Mouse (Mus musculus) testis, postnatal 14 days (tissue): ENCODE results near the gene Tex26.

Experiments
- DNase-seq: peaks from one replicate; pipeline ENCODE4 v3.0.0; 2021; ENCODE audit warnings: low spot score

Tex26 gene

DNA sequence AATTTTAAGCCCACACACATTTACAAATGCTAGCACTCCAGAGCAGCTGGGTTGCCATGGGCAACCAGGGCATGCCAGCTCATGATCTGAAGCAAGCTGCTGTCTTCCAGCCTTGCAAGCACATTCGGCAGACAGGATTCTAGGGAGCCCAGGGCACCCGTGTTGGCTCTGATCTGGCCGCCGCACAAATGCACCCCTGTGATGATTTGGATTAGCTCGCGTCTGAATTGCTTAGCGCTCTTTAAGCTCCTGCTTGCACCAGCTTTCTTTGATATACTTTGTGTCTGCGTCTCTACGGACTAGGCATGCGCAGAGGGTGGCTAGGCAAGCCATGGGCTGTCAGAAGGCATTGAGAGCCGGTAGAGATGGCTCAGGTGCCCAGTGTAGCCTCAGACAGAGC lies 49.7 kb downstream of the Tex26 start:
- DNase-seq: no peak

DNA sequence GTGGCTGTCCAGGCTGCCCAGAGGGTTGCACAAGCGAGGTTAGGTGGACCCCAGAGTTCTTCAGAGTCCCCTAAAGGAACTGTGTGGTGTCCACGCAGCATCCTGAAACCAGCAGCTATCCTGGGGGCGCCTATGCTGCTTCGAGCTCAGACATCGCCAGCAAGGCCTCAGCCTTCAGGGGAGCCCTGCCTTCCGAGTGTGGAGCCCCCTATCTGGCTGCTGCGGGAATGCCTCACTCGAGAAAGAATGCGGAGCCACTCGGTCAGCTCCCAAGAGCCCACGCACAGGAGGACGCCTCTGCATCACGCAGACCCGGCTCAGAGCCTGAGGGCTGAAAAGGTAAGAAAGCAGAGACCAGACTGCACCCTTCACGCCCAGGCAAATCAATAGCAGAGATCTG lies 50.8 kb downstream of the Tex26 start:
- DNase-seq: no peak

DNA sequence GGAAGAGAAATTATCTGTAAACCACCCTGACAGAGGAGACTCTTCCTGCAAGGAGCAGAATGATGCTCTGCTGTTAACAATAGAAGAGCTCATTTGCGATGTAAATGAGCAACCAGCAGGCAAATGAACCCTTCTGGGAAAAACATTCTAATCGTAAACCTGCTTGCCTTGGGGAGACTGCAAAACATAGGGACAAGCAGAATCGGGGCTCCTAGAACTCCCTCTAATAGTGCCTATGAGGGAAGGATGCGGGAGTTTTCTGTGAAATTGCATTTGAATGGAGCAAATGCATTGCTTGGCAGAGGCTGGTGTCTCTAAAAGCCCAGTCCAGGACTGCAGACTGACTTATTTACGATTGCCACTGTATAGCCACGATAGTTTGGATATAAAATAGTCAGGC lies 56.2 kb downstream of the Tex26 start:
- DNase-seq: no peak

DNA sequence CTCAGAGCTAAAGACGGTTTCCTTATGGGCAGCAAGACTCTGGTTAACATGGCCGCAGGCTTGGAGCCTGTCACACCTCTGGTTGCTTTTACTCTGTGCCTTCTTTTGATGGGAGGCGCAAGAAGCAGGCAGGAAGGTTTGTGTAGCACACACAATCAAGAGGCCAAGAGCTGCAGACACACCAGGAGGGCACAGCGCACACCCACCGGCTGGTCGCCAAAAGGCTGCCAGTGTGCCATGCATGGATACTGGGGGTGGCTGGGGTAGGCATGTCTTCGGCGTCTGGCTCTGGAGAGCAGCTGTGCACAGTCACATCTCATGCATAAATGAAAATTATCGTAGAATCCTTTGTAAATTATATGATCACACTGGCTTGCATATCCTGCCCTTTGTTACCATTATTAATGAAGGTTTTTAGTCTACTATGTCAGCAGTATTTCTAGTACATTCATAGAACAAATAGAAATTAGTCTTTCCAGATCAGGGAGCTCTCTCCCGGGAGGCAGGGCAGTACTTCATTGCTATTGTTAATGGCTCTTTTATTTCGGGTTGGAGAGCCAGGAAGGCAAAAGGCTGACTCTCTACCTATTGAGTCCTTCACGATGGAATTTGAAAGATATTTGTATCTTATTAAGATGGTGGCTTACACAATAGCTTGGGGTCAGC lies 57.1 kb downstream of the Tex26 start:
- DNase-seq: no peak

DNA sequence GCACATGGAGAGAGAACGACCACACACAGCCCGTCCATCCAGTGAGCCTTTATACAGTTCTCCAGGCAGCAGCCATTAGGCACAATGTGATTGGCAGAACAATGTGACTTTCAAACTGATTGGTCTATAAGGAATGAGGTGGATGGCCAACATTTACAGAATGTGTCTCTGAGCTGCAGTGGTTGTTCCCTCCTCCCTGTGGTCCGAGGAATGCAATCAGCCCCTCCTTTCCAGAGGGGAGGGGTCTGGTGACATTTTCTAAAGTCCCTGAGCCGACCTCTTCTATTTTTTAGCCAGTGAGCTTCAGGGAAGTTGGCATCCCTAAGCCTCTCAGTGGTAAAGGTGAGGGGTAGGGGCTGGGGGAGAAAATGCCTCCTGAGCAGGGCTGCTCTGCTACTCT lies 60.5 kb downstream of the Tex26 start:
- no peak for DNase-seq

DNA sequence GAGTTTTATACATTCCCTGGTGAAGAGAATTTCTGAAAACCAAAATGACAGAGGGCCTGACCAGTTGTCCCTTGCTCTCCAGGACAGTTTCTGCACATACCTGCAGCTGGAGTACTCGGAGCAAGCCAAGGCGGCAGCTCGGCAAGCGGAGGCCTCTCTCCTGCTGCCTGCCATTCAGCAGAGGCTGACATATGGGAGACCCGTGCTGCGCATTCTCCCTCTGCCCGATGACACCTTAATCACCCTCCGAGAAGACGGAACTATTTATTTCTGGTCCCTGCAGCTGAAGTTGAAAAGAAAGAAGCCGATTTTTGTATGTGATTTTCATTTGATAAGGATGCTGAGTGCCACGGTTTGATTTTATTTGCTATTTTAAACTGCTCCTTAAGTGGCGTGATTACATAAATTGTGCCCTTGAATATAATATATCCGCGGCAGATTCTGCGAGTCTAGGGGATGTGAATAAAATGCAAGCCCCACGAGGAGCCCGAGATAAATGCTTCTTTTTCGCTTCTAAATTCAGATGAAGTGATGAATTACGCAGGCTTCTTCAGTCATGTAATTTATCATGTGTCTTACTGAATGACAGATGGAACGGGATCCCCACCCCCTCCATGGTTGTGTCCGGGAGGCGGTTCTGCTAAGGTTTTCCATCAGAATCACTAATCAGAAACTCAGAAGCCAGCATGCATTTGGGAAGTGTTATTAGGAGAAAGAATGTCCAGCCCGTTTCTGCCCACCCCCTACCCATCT lies 64.1 kb downstream of the Tex26 start:
- DNase-seq: no peak

DNA sequence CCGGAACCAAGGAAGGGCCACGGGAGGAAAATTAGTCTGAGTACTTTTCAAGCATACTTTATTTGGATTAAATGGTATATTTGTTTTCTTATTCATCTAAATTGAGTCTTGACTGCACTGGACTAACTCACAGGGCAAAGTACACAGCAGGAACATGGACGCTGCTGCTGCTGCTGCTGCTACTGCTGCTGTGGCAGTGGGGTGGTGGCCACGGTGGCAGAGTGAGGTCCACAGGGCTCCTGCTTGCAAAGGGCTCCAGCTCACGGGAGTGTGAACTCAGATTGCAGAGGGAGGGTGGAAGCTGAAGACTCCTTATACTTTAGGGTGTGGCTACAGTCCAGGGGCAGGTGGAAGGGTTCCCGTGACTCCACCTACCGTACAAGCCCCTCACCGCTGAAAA lies 65.5 kb downstream of the Tex26 start:
- no peak for DNase-seq

DNA sequence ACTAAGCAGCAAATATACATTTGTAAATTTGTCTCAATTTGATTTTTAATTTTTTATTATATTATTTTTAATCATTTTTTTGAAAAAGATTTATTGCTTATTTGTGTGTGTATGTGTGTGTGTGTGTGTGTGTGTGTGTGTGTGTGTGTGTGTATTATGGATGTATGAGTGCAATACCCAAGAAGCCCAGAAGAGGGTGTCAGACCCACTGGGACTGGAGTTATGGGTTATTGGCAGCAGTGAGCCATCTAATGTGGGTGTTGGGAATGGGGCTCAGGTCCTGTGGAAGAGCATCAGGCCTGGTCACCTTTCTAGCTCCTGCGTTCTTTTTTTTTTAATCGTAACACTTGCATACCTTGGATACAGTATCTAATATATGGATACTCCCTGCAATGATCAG lies 66.6 kb downstream of the Tex26 start:
- DNase-seq: no peak

DNA sequence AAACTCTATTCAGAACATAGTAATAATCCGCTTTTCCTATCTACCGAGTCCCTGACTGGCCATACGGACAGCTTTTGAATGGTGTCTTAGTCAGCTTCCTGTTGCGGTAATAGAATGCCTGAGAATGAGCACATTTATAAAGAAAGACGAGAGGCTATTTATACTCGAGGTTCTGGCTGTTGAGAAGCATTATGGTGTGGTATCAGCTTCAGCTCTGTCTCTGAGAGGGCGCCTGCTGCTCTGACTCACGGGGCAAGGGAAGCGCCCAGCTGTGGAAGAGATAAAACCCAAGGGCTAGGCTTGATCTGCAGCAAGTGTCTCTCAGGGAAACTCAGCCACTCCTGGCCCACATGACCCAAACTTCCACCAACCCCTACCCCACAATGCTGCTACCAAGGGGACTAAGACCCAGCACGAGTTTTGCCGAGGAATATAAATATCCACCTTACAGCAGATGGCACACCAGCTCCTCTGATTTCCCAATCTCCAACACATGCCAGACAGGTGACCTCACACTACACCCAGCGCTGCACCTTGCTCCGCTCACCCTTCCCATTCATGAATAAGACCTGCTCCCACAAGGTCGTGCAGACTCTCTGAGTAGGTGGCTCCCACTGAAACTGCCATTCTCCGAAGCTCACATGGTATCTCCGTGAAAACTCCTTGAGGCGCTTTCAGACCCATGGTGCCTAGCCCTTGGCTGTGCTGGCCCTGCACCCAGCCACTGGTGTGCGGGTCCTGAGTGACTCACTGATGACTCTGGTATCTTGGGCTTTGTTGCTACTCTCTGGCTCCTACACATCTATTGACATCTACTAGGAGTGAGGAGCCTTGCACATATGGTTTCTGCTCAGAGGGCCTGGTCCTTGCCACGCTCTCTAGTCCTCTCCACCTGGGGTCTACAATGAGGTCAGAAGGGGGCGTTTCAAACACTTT lies 68.9 kb downstream of the Tex26 start:
- DNase-seq: no peak

DNA sequence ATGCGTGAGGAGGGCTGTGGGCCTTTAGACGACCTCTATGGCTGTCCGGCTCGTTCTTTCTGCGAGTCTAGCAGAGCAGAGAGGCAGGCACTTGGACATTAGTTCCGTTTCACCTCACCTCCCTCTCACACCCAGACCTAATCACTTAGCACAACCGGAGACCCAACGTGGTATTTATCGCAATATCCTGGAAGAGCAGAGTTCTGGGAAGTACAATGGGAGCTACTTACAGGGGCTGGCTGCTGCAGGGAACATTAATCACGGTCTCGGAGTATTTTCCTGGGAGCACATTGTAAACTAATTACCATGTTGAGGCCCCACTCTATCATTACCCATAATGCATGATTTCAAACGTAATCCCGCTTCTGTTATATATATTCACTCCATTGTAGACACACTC lies 70.9 kb downstream of the Tex26 start:
- DNase-seq: no peak

DNA sequence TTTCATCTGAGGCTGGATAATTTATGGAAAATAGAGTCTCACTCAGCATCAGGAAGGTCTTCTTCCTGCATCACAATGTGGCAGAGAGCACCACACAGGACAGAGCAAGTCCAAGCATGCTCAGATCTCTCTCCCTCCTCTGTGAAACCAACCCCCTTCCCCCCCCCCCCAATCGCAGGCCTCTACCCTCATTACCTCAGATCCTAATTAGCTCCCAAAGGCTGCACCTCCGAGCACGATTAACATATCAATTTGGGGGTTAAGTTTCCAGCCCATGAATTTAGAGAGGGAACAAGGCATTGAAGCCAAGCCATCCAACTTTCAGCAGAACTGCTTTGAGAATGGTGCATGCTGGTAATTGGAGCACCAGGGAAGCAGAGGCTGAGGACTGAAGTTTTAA lies 73.2 kb downstream of the Tex26 start:
- DNase-seq: no peak

DNA sequence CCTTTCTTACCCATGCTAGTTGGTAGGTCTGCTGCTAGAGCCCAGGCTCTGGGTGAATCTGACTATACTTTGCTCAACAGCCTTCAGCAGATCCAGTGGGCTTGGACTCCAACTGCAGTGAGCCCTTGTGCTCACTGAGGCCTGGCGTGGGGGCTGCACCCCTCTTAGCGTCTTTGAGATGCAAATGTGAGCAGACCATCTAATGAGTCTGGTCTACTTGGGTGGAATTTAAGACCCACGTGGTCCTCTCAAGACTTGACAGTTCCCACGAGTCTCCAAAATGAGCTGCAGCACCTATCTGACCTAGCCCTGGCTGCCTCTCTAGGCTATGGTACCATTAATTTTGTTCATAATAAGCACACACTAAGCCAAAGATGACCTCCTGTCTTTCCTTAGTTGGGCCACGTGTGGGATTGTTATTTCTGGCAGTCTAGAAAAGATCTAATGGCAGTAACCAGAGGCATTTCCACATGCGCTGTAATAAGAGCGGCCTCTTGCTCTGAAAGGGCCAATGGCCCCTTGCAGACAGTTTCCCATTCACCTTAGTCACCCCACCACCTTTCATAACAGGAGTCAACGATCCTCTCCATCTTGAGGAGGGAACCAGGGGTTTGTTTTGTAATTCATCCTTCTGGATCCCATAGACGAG lies 74.1 kb downstream of the Tex26 start:
- no peak for DNase-seq

DNA sequence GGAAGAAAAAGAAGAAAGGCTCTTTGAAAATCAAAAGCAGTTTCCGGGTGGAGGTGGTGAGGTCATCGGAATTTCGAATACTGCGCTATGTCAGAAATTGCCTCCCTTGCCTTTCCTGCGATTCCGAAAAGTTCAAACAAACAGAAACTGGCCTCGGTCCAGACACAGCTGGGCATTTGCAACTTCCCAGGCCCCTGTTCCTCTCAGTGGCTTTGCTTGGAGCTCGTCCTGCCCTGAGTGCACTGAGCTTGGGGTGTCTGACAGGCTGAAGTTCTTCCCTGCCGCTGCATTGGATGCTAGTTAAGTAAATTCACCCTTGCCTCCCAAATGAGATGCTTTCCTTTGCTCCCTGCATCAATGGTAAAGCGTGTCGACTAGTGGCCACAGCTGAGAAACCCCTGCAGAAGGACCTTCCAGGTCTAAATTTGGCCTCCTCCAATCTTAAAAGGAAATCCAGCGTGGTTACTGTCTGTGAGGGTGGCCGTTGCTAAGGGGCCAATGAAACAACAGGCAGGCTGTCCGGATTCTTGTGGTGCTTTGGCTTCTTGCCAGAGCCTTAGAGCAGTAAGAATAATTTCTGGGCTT lies 74.7 kb downstream of the Tex26 start:
- peak; percentile 15 for DNase-seq

DNA sequence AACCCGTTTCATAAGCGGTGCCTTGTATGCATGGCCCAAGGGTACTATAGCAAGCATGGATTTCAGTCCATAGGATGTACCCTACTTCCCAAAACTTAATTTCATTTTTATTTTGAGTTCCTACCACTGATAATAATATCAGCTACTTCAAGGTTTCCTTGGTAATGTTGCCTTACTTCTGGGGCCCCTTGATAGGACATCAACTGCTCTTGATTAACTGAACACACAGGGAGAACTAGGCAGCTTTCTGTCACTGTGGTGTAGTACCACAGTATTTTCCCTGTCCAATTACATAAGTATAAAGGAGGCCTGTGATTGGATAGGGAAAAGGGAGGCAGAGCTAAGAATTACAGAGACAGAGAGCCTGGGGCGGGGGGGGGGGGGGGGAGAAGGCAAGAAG lies 75.4 kb downstream of the Tex26 start:
- no peak for DNase-seq

DNA sequence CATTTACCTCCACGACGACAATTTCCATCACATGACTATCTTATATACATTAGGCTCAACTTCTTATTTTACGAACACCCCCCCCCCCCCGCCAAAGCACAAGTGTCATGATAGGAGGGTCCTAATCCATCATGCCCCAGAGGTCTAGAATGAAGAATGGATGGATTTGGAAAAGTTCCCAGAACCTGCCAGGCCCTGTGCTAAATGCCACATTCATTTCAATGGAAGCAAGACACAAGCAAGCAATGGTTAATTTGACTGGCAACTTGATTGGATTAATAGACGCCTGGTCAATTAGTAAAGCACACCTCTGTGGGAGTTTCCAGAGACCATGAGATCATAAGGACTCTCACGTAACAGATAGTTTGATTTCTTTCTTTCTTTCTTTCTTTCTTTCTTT lies 77.7 kb downstream of the Tex26 start:
- no peak for DNase-seq
